9 mouse cellular contexts compared by ENCODE assay signal in genomic region chr3:130337857-130338256, GRCm38 (mm10).
DNase-seq lines count a peak whose midpoint lies in the region; ATAC-seq and TF ChIP-seq lines count a peak whose summit lies in the region.
"Had no signal": no experiment of that assay in that cellular context is flagged by ENCODE, and none has a peak within 500 bp of the region (broad histone marks: within the 10 kb centered on the region; RNA-seq: fewer than 3 reads in every experiment).

No protein-coding gene starts in this region.

- H3K9me3 ChIP-seq in midbrain, embryonic 13.5 days: no peaks in the 10 kb centered on the region

- H3K9ac ChIP-seq in midbrain, embryonic 13.5 days (replicated peaks): no peak overlapping the region

- DNase-seq in kidney, adult 2 months: peak; percentile 24
- no peak for DNase-seq in kidney, adult 11 months
- peak; percentile 13 for DNase-seq in adrenal gland, postnatal 25 days
- peak; percentile 38 to 55 for DNase-seq in heart, adult 18-20 months
- DNase-seq in kidney, postnatal 10 days: peak; percentile 65
- no peak for DNase-seq in thymus, postnatal 4 days

- H3K4me1 ChIP-seq in kidney, adult 2 months (ENCODE audit: control insufficient read depth, insufficient read depth, low read length): no peaks in the 10 kb centered on the region
- H3K4me1 ChIP-seq in midbrain, embryonic 13.5 days (replicated peaks): peaks cover 11% of the 10 kb centered on the region; the same call in 1 of the 2 replicates

- no peak overlapping the region for H3K4me3 ChIP-seq in kidney, adult 2 months (ENCODE audit: insufficient read depth, low read depth, low read length)
- no peak overlapping the region for H3K4me3 ChIP-seq in midbrain, embryonic 13.5 days (replicated peaks)
- H3K4me3 ChIP-seq: erythroblast, embryonic 14.5 days had no signal

- 34% methylated on average over 13 of the region's 13 CpGs for WGBS in kidney, adult 2 months
- 38% methylated on average over 13 of the region's 13 CpGs for WGBS in midbrain, embryonic 13.5 days

- no peaks in the 10 kb centered on the region for H3K36me3 ChIP-seq in kidney, adult 2 months (ENCODE audit: control insufficient read depth, insufficient read depth, low read length)
- H3K36me3 ChIP-seq in midbrain, embryonic 13.5 days: no peaks in the 10 kb centered on the region

- peak; percentile 83 for ATAC-seq in midbrain, embryonic 13.5 days
- no peak for ATAC-seq in megakaryocyte-erythroid progenitor cell, adult 5-6 weeks (replicated peaks; ENCODE audit: low FRiP score, low TSS enrichment, poor library complexity, severe bottlenecking)

- no peak for TF ChIP-seq POLR2A in kidney, adult 2 months (IDR thresholded peaks at IDR 0.05; ENCODE audit: low read depth, low read length)

- H3K27me3 ChIP-seq in kidney, adult 2 months (replicated peaks; ENCODE audit: control insufficient read depth, insufficient read depth, low read length): no peaks in the 10 kb centered on the region
- H3K27me3 ChIP-seq in midbrain, embryonic 13.5 days: no peaks in the 10 kb centered on the region

- no peak overlapping the region for H3K27ac ChIP-seq in kidney, adult 2 months (ENCODE audit: insufficient read depth, low read depth, low read length)
- no peak overlapping the region for H3K27ac ChIP-seq in midbrain, embryonic 13.5 days

- TF ChIP-seq CTCF in kidney, adult 2 months (conservative IDR thresholded peaks at IDR 0.05; ENCODE audit: insufficient read depth, insufficient read length, low read depth, low read length): no peak

- H3K4me2 ChIP-seq in midbrain, embryonic 13.5 days (replicated peaks): peak overlapping the region; percentile 17; the same call in 1 of the 2 replicates

Comparison
In these comparisons a context has a peak if more than half of its experiments do, and no peak if none do; other contexts are left out.
1. DNase-seq: peak in kidney, adult 2 months (single experiment), adrenal gland, postnatal 25 days (single experiment), heart, adult 18-20 months (2 of 2) and kidney, postnatal 10 days (single experiment); none in kidney, adult 11 months (single experiment) and thymus, postnatal 4 days (single experiment).